Mouse (Mus musculus): ENCODE results near the gene Aarsd1.
"Not testable (repeated sequence)": the region's sequence is repeated elsewhere in the genome, so short reads cannot be mapped to it uniquely, and the experiment has no call there.

DNA sequence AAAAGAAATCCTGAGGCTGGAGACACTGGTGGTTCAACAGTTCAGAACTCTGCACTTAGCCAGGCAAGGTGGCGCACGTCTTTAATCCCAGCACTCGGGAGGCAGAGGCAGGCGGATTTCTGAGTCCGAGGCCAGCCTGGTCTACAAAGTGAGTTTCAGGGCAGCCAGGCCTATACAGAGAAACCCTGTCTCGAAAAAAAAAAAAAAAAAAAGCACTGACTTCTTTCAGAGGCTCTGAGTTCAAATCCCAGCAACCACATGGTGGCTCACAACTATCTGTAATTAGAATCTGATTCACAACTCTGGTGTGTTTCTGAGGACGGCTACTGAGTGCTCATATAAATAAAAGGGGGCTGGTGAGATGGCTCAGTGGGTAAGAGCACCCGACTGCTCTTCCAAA is 29.4 kb upstream of the Aarsd1 start:
- not testable (repeated sequence) for TF ChIP-seq CTCF (IDR thresholded peaks at IDR 0.05; ENCODE audit: control insufficient read depth, insufficient read depth, insufficient read length); USF1 (IDR thresholded peaks at IDR 0.05; ENCODE audit: low read depth); MAX (IDR thresholded peaks at IDR 0.05); MYOG (IDR thresholded peaks at IDR 0.05; ENCODE audit: control insufficient read depth, extremely low read depth, insufficient read length); CEBPB (IDR thresholded peaks at IDR 0.05; ENCODE audit: low read depth); FOSL1 (IDR thresholded peaks at IDR 0.05; ENCODE audit: insufficient read depth, low read length, poor library complexity, severe bottlenecking); MYOD1 (IDR thresholded peaks at IDR 0.05; ENCODE audit: control insufficient read depth, insufficient read length, low read depth)

All from C2C12 (cell line).